Mouse (Mus musculus): ENCODE results near the gene Krtap19-2. TPM values are rescaled to one million over a fixed set of nuclear protein-coding genes. Genes with fewer than 3 reads are reported as not detected.

Krtap19-2 gene
- polyA plus RNA-seq (2015; fragmentation: Nextera tagmentation; extraction: Ambion mirVana) = not detected in 2 replicates

- Histone ChIP-seq H3K4me3 (ENCODE audit: low read length) (no peak within 1 kb of the TSS), H3K9me3 (ENCODE audit: low read length) (no peaks in the 10 kb centered on the region), H3K4me1 (ENCODE audit: insufficient read depth, low read length) (no peaks in the 10 kb centered on the region), H3K36me3 (ENCODE audit: insufficient read depth, low read length) (no peaks in the 10 kb centered on the region), H3K4me2 (replicated peaks; ENCODE audit: low read depth, low read length) (no peak within 1 kb of the TSS), H3K9ac (replicated peaks; ENCODE audit: low read length) (no peak within 1 kb of the TSS), H3K27me3 (ENCODE audit: insufficient read depth, low read length) (no peaks in the 10 kb centered on the region), H3K27ac (ENCODE audit: low read length) (no peak within 1 kb of the TSS)
- WGBS = 93% methylated on average over 3 of the region's 3 CpGs
- no peak for ATAC-seq (ENCODE audit: low FRiP score, low TSS enrichment)
Measured at GRCm38 (mm10) chr16:88874169-88874568, at the start of gene Krtap19-2. Krtap19-2 (minus strand) TSS chr16:88874269.

- WGBS = 93% methylated on average over 6 of the region's 6 CpGs
- Histone ChIP-seq H3K4me1 (ENCODE audit: insufficient read depth, low read length) (no peaks in the 10 kb centered on the region), H3K9me3 (ENCODE audit: low read length) (no peaks in the 10 kb centered on the region), H3K9ac (replicated peaks; ENCODE audit: low read length) (no peak within 1 kb of the TSS), H3K4me3 (ENCODE audit: low read length) (no peak within 1 kb of the TSS), H3K36me3 (ENCODE audit: insufficient read depth, low read length) (no peaks in the 10 kb centered on the region), H3K4me2 (replicated peaks; ENCODE audit: low read depth, low read length) (no peak within 1 kb of the TSS), H3K27ac (ENCODE audit: low read length) (no peak within 1 kb of the TSS), H3K27me3 (ENCODE audit: insufficient read depth, low read length) (no peaks in the 10 kb centered on the region)
- ATAC-seq (ENCODE audit: low FRiP score, low TSS enrichment) = no peak
Measured at GRCm38 (mm10) chr16:88896357-88896756, 22.3 kb upstream of the Krtap19-2 start, which contains the start of gene Krtap19-5. Krtap19-5 (minus strand) TSS chr16:88896457.

- ATAC-seq (ENCODE audit: low FRiP score, low TSS enrichment) = no peak
- Histone ChIP-seq H3K9me3 (ENCODE audit: low read length) (no peaks in the 10 kb centered on the region), H3K9ac (replicated peaks; ENCODE audit: low read length) (no peak overlapping the region), H3K4me2 (replicated peaks; ENCODE audit: low read depth, low read length) (no peak overlapping the region), H3K4me3 (ENCODE audit: low read length) (no peak overlapping the region), H3K4me1 (ENCODE audit: insufficient read depth, low read length) (no peaks in the 10 kb centered on the region), H3K36me3 (ENCODE audit: insufficient read depth, low read length) (no peaks in the 10 kb centered on the region), H3K27me3 (ENCODE audit: insufficient read depth, low read length) (no peaks in the 10 kb centered on the region), H3K27ac (ENCODE audit: low read length) (no peak overlapping the region)
- WGBS = 85% methylated on average over 6 of the region's 6 CpGs
Measured at GRCm38 (mm10) chr16:88886870-88887269, 12.8 kb upstream of the Krtap19-2 start.

GRCm38 (mm10) chr16:88884989-88885388 lies 10.9 kb upstream of the Krtap19-2 start, which contains the start of gene Krtap19-4:
Krtap19-4 (minus strand) TSS chr16:88885089.
- no peak within 1 kb of the TSS for H3K27ac ChIP-seq (ENCODE audit: low read length)
- ATAC-seq (ENCODE audit: low FRiP score, low TSS enrichment) = no peak
- H3K4me3 ChIP-seq (ENCODE audit: low read length) = no peak within 1 kb of the TSS
- H3K27me3 ChIP-seq (ENCODE audit: insufficient read depth, low read length) = no peaks in the 10 kb centered on the region
- no peak within 1 kb of the TSS for H3K4me2 ChIP-seq (replicated peaks; ENCODE audit: low read depth, low read length)
- no peak within 1 kb of the TSS for H3K9ac ChIP-seq (replicated peaks; ENCODE audit: low read length)
- no peaks in the 10 kb centered on the region for H3K36me3 ChIP-seq (ENCODE audit: insufficient read depth, low read length)
- no peaks in the 10 kb centered on the region for H3K4me1 ChIP-seq (ENCODE audit: insufficient read depth, low read length)
- WGBS = 90% methylated on average over 5 of the region's 5 CpGs
- no peaks in the 10 kb centered on the region for H3K9me3 ChIP-seq (ENCODE audit: low read length)

- Histone ChIP-seq H3K36me3 (ENCODE audit: insufficient read depth, low read length) (no peaks in the 10 kb centered on the region), H3K4me3 (ENCODE audit: low read length) (no peak within 1 kb of the TSS), H3K4me1 (ENCODE audit: insufficient read depth, low read length) (no peaks in the 10 kb centered on the region), H3K27ac (ENCODE audit: low read length) (no peak within 1 kb of the TSS), H3K27me3 (ENCODE audit: insufficient read depth, low read length) (no peaks in the 10 kb centered on the region), H3K9ac (replicated peaks; ENCODE audit: low read length) (no peak within 1 kb of the TSS), H3K4me2 (replicated peaks; ENCODE audit: low read depth, low read length) (no peak within 1 kb of the TSS), H3K9me3 (ENCODE audit: low read length) (no peaks in the 10 kb centered on the region)
- no peak for ATAC-seq (ENCODE audit: low FRiP score, low TSS enrichment)
- 73% methylated on average over 2 of the region's 2 CpGs for WGBS
Measured at GRCm38 (mm10) chr16:88877938-88878337, 3.9 kb upstream of the Krtap19-2 start, which contains the start of gene Krtap19-3. Krtap19-3 (minus strand) TSS chr16:88878038.

GRCm38 (mm10) chr16:88869311-88869710 lies 4.8 kb downstream of the Krtap19-2 start, which contains the start of gene Krtap19-1:
Krtap19-1 (minus strand) TSS chr16:88869411.
- no peak for ATAC-seq (ENCODE audit: low FRiP score, low TSS enrichment)
- Histone ChIP-seq H3K36me3 (ENCODE audit: insufficient read depth, low read length) (no peaks in the 10 kb centered on the region), H3K4me2 (replicated peaks; ENCODE audit: low read depth, low read length) (no peak within 1 kb of the TSS), H3K9me3 (ENCODE audit: low read length) (no peaks in the 10 kb centered on the region), H3K4me1 (ENCODE audit: insufficient read depth, low read length) (no peaks in the 10 kb centered on the region), H3K27me3 (ENCODE audit: insufficient read depth, low read length) (no peaks in the 10 kb centered on the region), H3K4me3 (ENCODE audit: low read length) (no peak within 1 kb of the TSS), H3K27ac (ENCODE audit: low read length) (no peak within 1 kb of the TSS), H3K9ac (replicated peaks; ENCODE audit: low read length) (no peak within 1 kb of the TSS)
- 88% methylated on average over 6 of the region's 6 CpGs for WGBS

- WGBS = 53% methylated on average over 4 of the region's 4 CpGs
Measured at GRCm38 (mm10) chr16:88864887-88865407, 9.1 kb downstream of the Krtap19-2 start.

GRCm38 (mm10) chr16:88851450-88851849 lies 22.6 kb downstream of the Krtap19-2 start:
- Histone ChIP-seq H3K27me3 (ENCODE audit: insufficient read depth, low read length) (no peaks in the 10 kb centered on the region), H3K4me2 (replicated peaks; ENCODE audit: low read depth, low read length) (no peak overlapping the region), H3K9me3 (ENCODE audit: low read length) (no peaks in the 10 kb centered on the region), H3K4me1 (ENCODE audit: insufficient read depth, low read length) (no peaks in the 10 kb centered on the region), H3K9ac (replicated peaks; ENCODE audit: low read length) (no peak overlapping the region), H3K27ac (ENCODE audit: low read length) (no peak overlapping the region), H3K4me3 (ENCODE audit: low read length) (no peak overlapping the region), H3K36me3 (ENCODE audit: insufficient read depth, low read length) (no peaks in the 10 kb centered on the region)
- no peak for ATAC-seq (ENCODE audit: low FRiP score, low TSS enrichment)
- whole genome bisulfite sequencing = 14% methylated on average over 5 of the region's 5 CpGs

More at GRCm38 (mm10) chr16:88864887-88865407, 9.1 kb downstream of the Krtap19-2 start:
- Histone ChIP-seq H3K9ac (replicated peaks; ENCODE audit: low read length) (no peak overlapping the region), H3K27ac (ENCODE audit: low read length) (no peak overlapping the region), H3K4me3 (ENCODE audit: low read length) (no peak overlapping the region), H3K9me3 (ENCODE audit: low read length) (no peaks in the 10 kb centered on the region), H3K27me3 (ENCODE audit: insufficient read depth, low read length) (no peaks in the 10 kb centered on the region), H3K36me3 (ENCODE audit: insufficient read depth, low read length) (no peaks in the 10 kb centered on the region), H3K4me1 (ENCODE audit: insufficient read depth, low read length) (no peaks in the 10 kb centered on the region), H3K4me2 (replicated peaks; ENCODE audit: low read depth, low read length) (no peak overlapping the region)
- no peak for ATAC-seq (ENCODE audit: low FRiP score, low TSS enrichment)

- no peak for ATAC-seq (ENCODE audit: low FRiP score, low TSS enrichment)
- no peaks in the 10 kb centered on the region for H3K9me3 ChIP-seq (ENCODE audit: low read length)
- H3K4me3 ChIP-seq (ENCODE audit: low read length) = no peak overlapping the region
- no peak overlapping the region for H3K4me2 ChIP-seq (replicated peaks; ENCODE audit: low read depth, low read length)
- no peaks in the 10 kb centered on the region for H3K36me3 ChIP-seq (ENCODE audit: insufficient read depth, low read length)
- 84% methylated on average over 4 of the region's 4 CpGs for WGBS
- no peak overlapping the region for H3K27ac ChIP-seq (ENCODE audit: low read length)
- no peak overlapping the region for H3K9ac ChIP-seq (replicated peaks; ENCODE audit: low read length)
- no peaks in the 10 kb centered on the region for H3K4me1 ChIP-seq (ENCODE audit: insufficient read depth, low read length)
- H3K27me3 ChIP-seq (ENCODE audit: insufficient read depth, low read length) = no peaks in the 10 kb centered on the region
Measured at GRCm38 (mm10) chr16:88848558-88848957, 25.5 kb downstream of the Krtap19-2 start.

GRCm38 (mm10) chr16:88847363-88847762 lies 26.7 kb downstream of the Krtap19-2 start:
- H3K4me3 ChIP-seq (ENCODE audit: low read length) = no peak overlapping the region
- H3K4me2 ChIP-seq (replicated peaks; ENCODE audit: low read depth, low read length) = no peak overlapping the region
- H3K9ac ChIP-seq (replicated peaks; ENCODE audit: low read length) = no peak overlapping the region
- WGBS = 85% methylated on average over 1 of the region's 1 CpGs
- H3K27me3 ChIP-seq (ENCODE audit: insufficient read depth, low read length) = no peaks in the 10 kb centered on the region
- no peak overlapping the region for H3K27ac ChIP-seq (ENCODE audit: low read length)
- H3K36me3 ChIP-seq (ENCODE audit: insufficient read depth, low read length) = no peaks in the 10 kb centered on the region
- 0 out of 2 replicates have a peak, but pooled peaks have one; percentile 54 for ATAC-seq (ENCODE audit: low FRiP score, low TSS enrichment)
- H3K4me1 ChIP-seq (ENCODE audit: insufficient read depth, low read length) = no peaks in the 10 kb centered on the region
- no peaks in the 10 kb centered on the region for H3K9me3 ChIP-seq (ENCODE audit: low read length)
